Comparison of ENCODE assay signal across 21 mouse cellular contexts in the genomic region with DNA sequence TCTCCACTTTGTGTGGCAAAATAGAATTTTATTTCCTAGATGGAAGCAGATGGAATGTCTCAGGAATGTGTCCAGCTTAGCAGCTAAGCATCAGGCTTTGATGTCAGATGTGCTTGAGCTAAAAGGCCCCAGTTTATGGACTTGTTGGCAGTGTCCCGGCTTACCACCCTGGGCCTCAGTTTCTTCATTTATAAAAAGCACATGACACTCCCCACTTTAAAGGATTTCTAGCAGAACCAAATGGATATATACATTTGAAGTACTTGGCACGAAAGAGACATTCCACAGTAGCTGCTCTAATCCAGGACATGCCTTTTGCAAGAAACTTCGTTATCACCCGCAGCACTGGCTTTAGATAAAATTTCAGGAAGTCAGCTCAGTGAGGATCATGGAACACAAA.
DNase-seq lines count a peak whose midpoint lies in the region; ATAC-seq and TF ChIP-seq lines count a peak whose summit lies in the region.
"Had no signal": no experiment of that assay in that cellular context is flagged by ENCODE, and none has a peak within 500 bp of the region (broad histone marks: within the 10 kb centered on the region; RNA-seq: fewer than 3 reads in every experiment).

No protein-coding gene starts in this region.

- H3K27ac ChIP-seq in heart, embryonic 12.5 days (ENCODE audit: poor library complexity, severe bottlenecking), result peak overlapping the region; percentile 71
- H3K27ac ChIP-seq in kidney, postnatal 0 days, result no peak overlapping the region
- H3K27ac ChIP-seq in lung, postnatal 0 days (ENCODE audit: low read length), result no peak overlapping the region
- H3K27ac ChIP-seq: embryonic facial prominence, embryonic 12.5 days; hindbrain, embryonic 12.5 days; limb, embryonic 12.5 days; liver, embryonic 14.5 days; macrophage had no signal

- WGBS in heart, embryonic 12.5 days, result 17% methylated on average over 4 of the region's 4 CpGs
- WGBS in kidney, postnatal 0 days, result 50% methylated on average over 4 of the region's 4 CpGs
- 28% methylated on average over 4 of the region's 4 CpGs for WGBS in lung, postnatal 0 days

- H3K4me2 ChIP-seq in heart, embryonic 12.5 days, result no peak overlapping the region; the same call in 1 of the 2 replicates
- no peak overlapping the region for H3K4me2 ChIP-seq in kidney, postnatal 0 days (ENCODE audit: low read length)
- H3K4me2 ChIP-seq in lung, postnatal 0 days (replicated peaks; ENCODE audit: low read depth, low read length), result no peak overlapping the region
- H3K4me2 ChIP-seq: embryonic facial prominence, embryonic 12.5 days; hindbrain, embryonic 12.5 days; limb, embryonic 12.5 days; midbrain, embryonic 11.5 days had no signal

- H3K9me3 ChIP-seq in heart, embryonic 12.5 days (replicated peaks), result peaks cover 7% of the 10 kb centered on the region
- H3K9me3 ChIP-seq in kidney, postnatal 0 days (replicated peaks; ENCODE audit: low read length), result no peaks in the 10 kb centered on the region
- no peaks in the 10 kb centered on the region for H3K9me3 ChIP-seq in lung, postnatal 0 days (ENCODE audit: low read length)
- H3K9me3 ChIP-seq: hindbrain, embryonic 12.5 days; limb, embryonic 12.5 days had no signal

- TF ChIP-seq EP300 in lung, postnatal 0 days (IDR thresholded peaks at IDR 0.05), result no peak

- no peak for ATAC-seq in heart, embryonic 12.5 days (ENCODE audit: insufficient number of reproducible peaks, low FRiP score)
- no peak for ATAC-seq in kidney, postnatal 0 days (replicated peaks; ENCODE audit: low FRiP score, low read depth)
- ATAC-seq in lung, postnatal 0 days, result no peak
- ATAC-seq: forebrain, embryonic 16.5 days had no signal

- DNase-seq in heart, postnatal 4 days, result no peak
- peak; percentile 64 for DNase-seq in kidney, postnatal 0 days (ENCODE audit: low spot score)
- no peak for DNase-seq in kidney, postnatal 25 days
- DNase-seq in lung, postnatal 0 days (ENCODE audit: low spot score), result peak; percentile 40
- DNase-seq in lung, postnatal 36 days, result no peak
- no peak for DNase-seq in ovary, postnatal 36 days (ENCODE audit: low spot score)
- DNase-seq: adrenal gland, postnatal 14 days; cerebellum, adult 9-11 months; gastrocnemius, postnatal 25 days; kidney, adult 8-10 months; retina, postnatal 1 day; thymus, postnatal 14 days had no signal

- H3K9ac ChIP-seq in heart, embryonic 12.5 days, result no peak overlapping the region
- H3K9ac ChIP-seq in kidney, postnatal 0 days (ENCODE audit: low read depth, low read length), result no peak overlapping the region
- no peak overlapping the region for H3K9ac ChIP-seq in lung, postnatal 0 days (replicated peaks; ENCODE audit: low read depth)
- H3K9ac ChIP-seq: embryonic facial prominence, embryonic 12.5 days; hindbrain, embryonic 12.5 days; limb, embryonic 12.5 days; liver, embryonic 14.5 days had no signal

- H3K36me3 ChIP-seq in heart, embryonic 12.5 days, result no peaks in the 10 kb centered on the region
- H3K36me3 ChIP-seq in kidney, postnatal 0 days (ENCODE audit: insufficient read depth, low read length), result no peaks in the 10 kb centered on the region
- no peaks in the 10 kb centered on the region for H3K36me3 ChIP-seq in lung, postnatal 0 days (ENCODE audit: insufficient read depth, low read length)
- H3K36me3 ChIP-seq: G1E; hindbrain, embryonic 12.5 days had no signal

- no peak overlapping the region for H3K4me3 ChIP-seq in heart, embryonic 12.5 days
- no peak overlapping the region for H3K4me3 ChIP-seq in kidney, postnatal 0 days (replicated peaks; ENCODE audit: low read depth, low read length)
- H3K4me3 ChIP-seq in lung, postnatal 0 days (ENCODE audit: low read depth, low read length), result no peak overlapping the region
- H3K4me3 ChIP-seq: embryonic facial prominence, embryonic 12.5 days; hindbrain, embryonic 12.5 days; limb, embryonic 12.5 days had no signal

- H3K4me1 ChIP-seq in heart, embryonic 12.5 days (replicated peaks), result peaks cover 8% of the 10 kb centered on the region
- no peaks in the 10 kb centered on the region for H3K4me1 ChIP-seq in kidney, postnatal 0 days (replicated peaks; ENCODE audit: insufficient read depth, low read length)
- no peaks in the 10 kb centered on the region for H3K4me1 ChIP-seq in lung, postnatal 0 days (ENCODE audit: insufficient read depth, low read depth, low read length)
- H3K4me1 ChIP-seq: embryonic facial prominence, embryonic 12.5 days; hindbrain, embryonic 12.5 days; limb, embryonic 12.5 days had no signal

- H3K27me3 ChIP-seq in heart, embryonic 12.5 days (replicated peaks), result no peaks in the 10 kb centered on the region
- no peaks in the 10 kb centered on the region for H3K27me3 ChIP-seq in kidney, postnatal 0 days (ENCODE audit: insufficient read depth, low read length)
- H3K27me3 ChIP-seq in lung, postnatal 0 days (replicated peaks; ENCODE audit: insufficient read depth, low read length), result no peaks in the 10 kb centered on the region
- H3K27me3 ChIP-seq: embryonic facial prominence, embryonic 12.5 days; hindbrain, embryonic 12.5 days; limb, embryonic 12.5 days had no signal

- no peak for TF ChIP-seq CTCF in kidney, postnatal 0 days (IDR thresholded peaks at IDR 0.05; ENCODE audit: low read depth)
- no peak for TF ChIP-seq CTCF in lung, postnatal 0 days (IDR thresholded peaks at IDR 0.05)

Comparison
In these comparisons a context has a peak if more than half of its experiments do, and no peak if none do; other contexts are left out.
1. DNase-seq: peak in kidney, postnatal 0 days (single experiment) and lung, postnatal 0 days (single experiment); none in heart, postnatal 4 days (single experiment), kidney, postnatal 25 days (0 of 2), lung, postnatal 36 days (single experiment) and ovary, postnatal 36 days (single experiment).